Mouse (Mus musculus) hindlimb bud, embryonic 11.5 days (tissue): Measurements from ENCODE around the gene Manba.
A peak's percentile ranks its signal among the peaks of the same experiment; 100 is the strongest.
"Not testable (repeated sequence)": the region's sequence is repeated elsewhere in the genome, so short reads cannot be mapped to it uniquely, and the experiment has no call there.

Experiments
- DNase-seq: peaks from one replicate; pipeline ENCODE4 v3.0.0-alpha.2; 2012; ENCODE audit warnings: low read depth, low spot score; ENCODE audit errors: extremely low spot score

Manba gene

DNA sequence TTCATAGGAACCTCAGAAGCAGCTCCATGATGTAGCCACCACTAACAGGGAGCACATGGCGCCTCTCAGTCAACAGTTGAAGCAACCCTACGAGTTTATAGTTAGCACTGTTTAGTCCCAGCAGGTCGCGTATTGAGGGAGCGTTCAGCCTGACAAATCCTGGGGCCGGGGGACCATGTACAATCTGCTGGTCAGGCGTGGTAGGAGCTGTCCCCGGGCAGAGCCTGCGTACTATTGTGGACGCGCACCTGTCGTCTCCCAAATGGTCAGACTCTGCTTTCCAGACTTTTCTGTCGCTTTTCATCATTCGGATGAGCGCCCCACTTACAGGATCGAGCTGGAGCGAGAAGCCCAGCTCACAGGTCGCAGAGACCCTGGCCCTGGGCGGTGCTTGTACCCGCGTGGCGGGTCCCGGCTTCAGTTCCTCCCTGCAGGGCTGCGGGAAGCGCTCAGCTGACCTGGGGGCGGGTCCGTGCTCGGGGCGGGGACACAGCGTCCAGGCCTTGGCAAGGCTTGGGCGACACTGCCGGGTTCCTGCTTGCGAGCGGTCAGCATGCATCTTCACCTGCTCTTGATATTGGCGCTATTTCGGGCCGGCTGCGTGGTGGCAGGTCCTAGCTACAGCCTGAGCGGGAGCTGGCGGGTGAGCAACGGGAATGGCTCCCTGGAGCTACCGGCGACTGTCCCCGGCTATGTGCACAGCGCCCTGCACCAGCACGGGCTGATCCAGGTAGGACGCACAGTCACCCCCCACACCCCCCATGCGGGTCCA is at the start of gene Manba:
Gene Manba (plus strand): TSS at position 484 of the 772 bp plus-strand sequence.
- DNase-seq: no peak

- DNase-seq: no peak
Observed at GRCm38 (mm10) chr3:135436901-135437616, 48.4 kb upstream of the Manba start.

DNA sequence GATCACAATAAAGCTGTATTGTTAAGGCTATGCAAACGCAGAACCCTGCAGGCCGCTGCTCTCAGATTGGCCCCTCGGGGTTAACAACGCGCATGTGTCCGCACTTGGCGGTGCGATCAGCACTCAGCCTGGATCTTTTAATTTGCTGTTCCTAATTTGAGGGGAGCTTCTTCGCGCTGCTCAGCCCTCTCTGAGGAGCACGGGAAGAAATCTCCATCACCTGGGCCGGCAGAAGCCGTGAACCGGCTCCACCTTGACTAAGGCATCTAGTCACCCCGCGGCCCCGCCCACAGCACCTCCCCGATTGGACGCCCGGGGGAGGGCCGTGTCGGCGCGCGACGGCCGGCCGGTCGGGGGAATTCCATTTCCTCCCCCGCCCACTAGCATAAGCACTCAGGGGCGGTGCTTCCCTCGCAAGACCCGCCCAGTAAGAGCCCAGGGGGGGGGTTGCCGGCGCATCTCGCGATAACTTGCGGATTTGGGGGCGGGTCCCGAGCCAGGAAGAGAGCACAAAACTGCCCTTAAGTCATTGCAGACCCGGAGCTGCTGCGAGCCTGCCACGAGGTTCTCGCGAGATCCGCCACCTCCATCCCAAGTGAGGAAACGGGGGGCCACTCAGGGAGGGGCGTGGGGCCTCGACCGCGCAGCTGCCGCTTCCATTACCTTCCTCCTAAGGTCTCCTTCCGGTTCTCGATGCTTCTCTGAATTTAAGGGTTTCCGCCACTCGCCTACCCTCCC is 47.5 kb upstream of the Manba start, which contains the start of gene Ube2d3:
Gene Ube2d3 (plus strand): TSS at position 392 of the 738 bp plus-strand sequence.
- peak; percentile 91 for DNase-seq

GRCm38 (mm10) chr3:135438531-135438912 is 46.9 kb upstream of the Manba start:
- peak; percentile 47 for DNase-seq

DNA sequence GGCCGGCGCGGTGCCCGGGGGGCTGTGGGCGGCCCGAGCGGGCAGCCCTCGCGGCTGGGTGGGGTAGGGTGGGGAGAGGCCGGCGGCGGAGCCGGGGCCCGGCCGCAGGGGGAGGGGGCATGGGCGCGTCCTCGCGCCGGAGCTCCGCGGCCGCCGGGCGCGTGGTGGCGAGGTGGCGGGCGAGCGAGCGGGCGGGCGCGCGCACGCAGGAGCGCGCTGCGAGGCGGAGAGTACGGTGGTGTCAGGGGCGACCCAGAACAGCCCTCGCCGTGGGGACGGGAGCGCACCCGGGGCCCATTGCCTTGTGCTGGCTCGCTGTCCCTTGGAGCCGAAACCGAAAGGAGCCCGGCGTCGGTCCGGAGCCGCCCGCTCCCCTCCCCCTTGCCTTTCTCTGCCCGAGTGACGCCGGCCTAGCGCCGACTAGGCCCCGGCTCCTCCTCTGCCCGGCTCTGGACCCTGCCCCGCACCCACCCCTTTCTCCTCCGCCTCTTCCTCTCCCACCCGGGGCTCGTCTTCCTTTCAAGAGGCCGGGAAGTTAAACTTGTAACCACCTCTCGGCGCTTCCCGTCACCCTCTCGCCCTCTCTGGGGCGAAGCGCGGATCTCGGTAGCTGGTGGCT is 46.4 kb upstream of the Manba start:
- no peak for DNase-seq

- no peak for DNase-seq
Observed at GRCm38 (mm10) chr3:135439651-135440050, 45.8 kb upstream of the Manba start.

- no peak for DNase-seq
Observed at GRCm38 (mm10) chr3:135440221-135440620, 45.2 kb upstream of the Manba start.

DNA sequence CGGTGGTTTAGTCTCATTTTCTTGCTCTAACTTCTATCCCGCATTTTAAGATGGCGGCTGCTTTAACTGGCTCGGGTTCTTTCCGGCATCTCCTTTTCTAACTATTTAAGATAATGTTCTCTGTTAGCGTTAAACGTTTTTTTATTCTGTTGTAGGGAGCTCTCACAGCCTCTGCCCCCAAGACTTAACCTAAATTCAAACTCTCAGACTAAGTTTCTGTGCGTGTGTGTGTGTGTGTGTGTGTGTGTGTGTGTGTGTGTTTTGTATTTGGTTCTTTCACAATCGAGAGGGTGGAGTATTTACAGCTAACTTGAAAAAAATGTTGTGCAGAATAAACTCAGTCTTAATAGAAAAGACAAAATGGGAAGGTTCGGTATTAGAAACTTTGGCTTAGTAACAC is 44.8 kb upstream of the Manba start:
- DNase-seq: no peak

DNA sequence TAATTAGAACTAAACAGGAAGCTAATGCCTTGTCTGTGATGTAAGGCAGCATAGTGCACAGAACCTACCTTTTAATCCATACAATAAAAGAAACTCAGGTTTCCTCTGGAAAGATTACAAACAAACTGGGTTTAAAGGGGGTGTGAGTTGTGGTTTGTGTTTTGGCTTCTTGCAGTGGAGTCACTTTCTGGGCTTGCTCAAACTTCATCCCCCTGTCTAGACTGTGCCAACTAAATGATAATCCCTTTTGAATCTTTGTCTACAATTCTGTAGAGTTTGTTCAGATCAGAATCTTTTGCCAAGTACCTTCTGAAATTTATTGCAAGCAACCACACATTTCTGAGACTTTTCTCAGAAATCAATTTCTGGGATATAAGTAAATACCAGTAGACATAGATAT is 40.5 kb upstream of the Manba start:
- DNase-seq: no peak

DNA sequence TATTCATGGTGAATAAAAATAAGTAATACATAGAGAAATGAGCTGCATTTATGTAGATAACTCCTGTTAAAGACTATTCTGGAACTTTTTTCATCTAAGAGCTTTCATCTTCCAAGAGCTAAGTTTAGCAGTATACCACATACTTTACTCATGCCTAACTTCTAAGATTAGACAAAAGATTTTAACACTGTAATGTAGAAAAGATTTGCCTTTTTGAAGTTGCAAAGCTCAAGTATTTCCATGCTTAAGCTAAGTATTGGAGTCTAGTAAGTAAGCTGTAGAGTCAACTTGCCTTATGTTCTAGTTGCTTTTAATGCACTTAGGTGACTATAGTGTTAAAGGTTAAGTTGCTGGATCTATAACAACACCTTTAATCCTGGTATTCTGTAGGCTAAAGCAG is 26.4 kb upstream of the Manba start:
- DNase-seq: no peak

- DNase-seq: no peak
Observed at GRCm38 (mm10) chr3:135468402-135468801, 17.0 kb upstream of the Manba start.

GRCm38 (mm10) chr3:135469146-135469545 is 16.3 kb upstream of the Manba start:
- DNase-seq: no peak

DNA sequence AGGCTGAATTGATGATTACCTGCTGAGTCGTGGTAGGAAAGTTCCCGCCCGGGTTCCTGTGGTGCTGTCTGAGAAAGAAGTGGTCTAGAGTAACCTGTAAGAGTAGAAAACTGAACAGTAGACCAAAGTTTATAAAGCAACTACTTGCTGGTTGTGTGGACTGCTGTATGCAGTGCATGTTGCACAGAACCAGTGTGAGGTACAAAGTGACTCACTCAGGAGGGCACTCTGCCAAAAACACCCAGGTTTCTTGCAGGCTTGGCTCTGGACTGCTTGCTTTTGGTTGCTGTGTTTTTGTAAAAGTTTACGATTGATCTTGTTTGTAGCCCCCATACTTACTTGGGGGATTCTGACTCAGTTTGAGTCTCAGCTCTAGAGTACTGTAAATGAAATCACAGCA is 15.4 kb upstream of the Manba start:
- DNase-seq: no peak

GRCm38 (mm10) chr3:135470823-135471222 is 14.6 kb upstream of the Manba start:
- no peak for DNase-seq

GRCm38 (mm10) chr3:135475025-135475424 is 10.4 kb upstream of the Manba start:
- DNase-seq: no peak

DNA sequence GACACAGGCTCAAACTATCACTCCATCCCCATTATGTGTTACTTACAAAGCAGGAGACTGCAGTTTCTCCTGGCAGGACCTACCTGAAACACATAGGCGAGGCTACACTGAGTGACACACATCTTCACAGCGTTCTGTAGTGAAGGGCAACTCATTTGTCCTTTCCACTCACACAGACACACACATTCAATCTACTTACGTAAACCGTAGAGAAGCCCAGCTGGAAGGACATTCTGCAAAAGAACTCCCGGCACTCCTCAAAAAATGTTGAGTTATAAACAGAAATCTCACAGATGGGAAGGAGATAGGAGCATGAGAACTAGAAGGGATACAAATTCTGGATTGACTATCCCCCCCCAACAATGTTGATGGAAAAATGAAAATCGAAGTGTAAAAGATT is 9.1 kb upstream of the Manba start:
- no peak for DNase-seq

- DNase-seq: no peak
Observed at GRCm38 (mm10) chr3:135476977-135477376, 8.4 kb upstream of the Manba start.

DNA sequence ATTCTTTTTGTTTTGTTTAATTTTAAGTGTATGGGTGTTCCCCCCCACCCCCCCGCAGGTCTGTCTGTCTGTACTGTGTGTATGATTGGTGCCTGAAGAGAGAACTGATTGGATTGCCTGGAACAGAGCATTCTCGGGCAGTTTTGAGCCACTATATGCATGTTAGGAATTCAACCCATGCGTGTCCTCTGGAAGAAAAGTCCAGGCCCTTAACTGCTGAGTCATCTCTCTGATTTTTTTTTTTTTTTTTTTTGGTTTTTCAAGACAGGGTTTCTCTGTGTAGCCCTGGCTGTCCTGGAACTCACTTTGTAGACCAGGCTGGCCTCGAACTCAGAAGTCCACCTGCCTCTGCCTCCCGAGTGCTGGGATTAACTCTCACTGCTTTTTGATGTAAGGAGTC is 6.3 kb upstream of the Manba start:
- DNase-seq: not testable (repeated sequence)

DNA sequence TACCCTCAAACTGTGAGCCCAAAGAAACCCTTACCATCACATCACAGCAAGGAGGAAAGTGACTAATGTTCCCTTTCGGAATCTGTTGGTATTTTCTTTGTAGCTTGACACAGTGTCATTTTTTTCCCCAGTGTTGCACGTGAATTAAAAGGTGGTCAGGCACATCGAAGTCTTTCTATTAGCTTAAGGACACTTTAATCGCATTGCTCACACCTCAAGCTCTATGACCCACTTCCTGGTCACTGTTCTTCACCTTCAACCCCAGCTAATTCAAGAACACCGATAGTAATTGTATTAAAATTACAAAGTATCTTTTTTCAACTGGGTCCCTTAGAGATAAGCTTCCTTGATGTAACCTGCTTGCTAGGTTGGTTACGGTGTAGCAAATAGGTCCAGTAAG is 4.6 kb upstream of the Manba start:
- no peak for DNase-seq

DNA sequence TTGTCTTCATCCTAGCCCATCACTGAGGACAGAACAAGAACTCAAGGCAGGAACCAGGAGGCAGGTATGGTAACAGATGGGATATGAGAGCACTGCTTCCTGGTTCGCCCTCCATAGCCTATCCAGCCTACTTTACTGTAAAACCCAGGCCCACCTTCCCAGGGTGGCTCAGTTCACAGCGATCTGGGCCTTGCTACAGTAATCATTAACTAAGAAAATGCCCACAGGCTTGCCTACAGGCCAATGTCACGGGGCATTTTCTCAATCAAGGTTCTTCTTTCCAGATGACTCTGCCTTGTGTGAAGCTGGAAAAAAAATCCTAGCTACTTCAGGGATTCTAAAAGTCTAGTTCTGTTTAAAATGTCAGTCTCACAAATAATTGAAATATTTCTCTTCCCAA is 3.8 kb upstream of the Manba start:
- DNase-seq: no peak

GRCm38 (mm10) chr3:135484650-135485049 is 761 bp upstream of the Manba start:
- DNase-seq: not testable (repeated sequence)
